Mouse (Mus musculus): ENCODE measurements around the gene Trpm8. TPM values are rescaled to one million over a fixed set of nuclear protein-coding genes. Genes with fewer than 3 reads are reported as not detected.
A peak's percentile ranks its signal among the peaks of the same experiment; 100 is the strongest.

Trpm8 gene
- polyA plus RNA-seq, 1 experiment from 2014 or later = not detected

DNA sequence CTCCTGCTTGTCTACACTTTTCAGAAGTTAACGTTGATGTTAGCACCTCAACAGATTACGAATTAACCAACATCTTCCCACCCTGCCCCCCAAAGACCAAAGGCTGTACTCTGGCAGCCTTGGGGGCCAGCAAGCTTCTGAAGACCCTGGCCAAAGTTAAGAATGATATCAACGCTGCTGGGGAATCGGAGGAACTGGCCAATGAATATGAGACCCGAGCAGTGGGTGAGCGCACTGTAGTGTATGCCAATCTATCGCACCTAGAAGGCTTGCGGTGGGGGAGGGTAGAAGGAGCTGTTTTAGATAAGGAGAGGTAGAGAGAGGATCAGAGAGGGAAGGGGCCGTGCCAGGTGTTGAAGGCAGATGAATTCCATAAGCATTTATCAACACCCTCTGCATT is 73.3 kb downstream of the Trpm8 start:
- Histone ChIP-seq H3K27ac (no peak overlapping the region), H3K9ac (ENCODE audit: low read depth, low read length) (no peak overlapping the region), H3K36me3 (ENCODE audit: insufficient read depth, low read length) (no peaks in the 10 kb centered on the region), H3K27me3 (ENCODE audit: insufficient read depth, low read length) (no peaks in the 10 kb centered on the region), H3K9me3 (replicated peaks; ENCODE audit: low read length) (no peaks in the 10 kb centered on the region), H3K4me2 (ENCODE audit: low read length) (no peak overlapping the region), H3K4me3 (replicated peaks; ENCODE audit: low read depth, low read length) (no peak overlapping the region), H3K4me1 (replicated peaks; ENCODE audit: insufficient read depth, low read length) (no peaks in the 10 kb centered on the region)
- WGBS = 88% methylated on average over 9 of the region's 9 CpGs
- no peak for TF ChIP-seq CTCF (IDR thresholded peaks at IDR 0.05; ENCODE audit: low read depth)
- ATAC-seq (replicated peaks; ENCODE audit: low FRiP score, low read depth) (no peak), DNase-seq (ENCODE audit: low spot score) (no peak)

DNA sequence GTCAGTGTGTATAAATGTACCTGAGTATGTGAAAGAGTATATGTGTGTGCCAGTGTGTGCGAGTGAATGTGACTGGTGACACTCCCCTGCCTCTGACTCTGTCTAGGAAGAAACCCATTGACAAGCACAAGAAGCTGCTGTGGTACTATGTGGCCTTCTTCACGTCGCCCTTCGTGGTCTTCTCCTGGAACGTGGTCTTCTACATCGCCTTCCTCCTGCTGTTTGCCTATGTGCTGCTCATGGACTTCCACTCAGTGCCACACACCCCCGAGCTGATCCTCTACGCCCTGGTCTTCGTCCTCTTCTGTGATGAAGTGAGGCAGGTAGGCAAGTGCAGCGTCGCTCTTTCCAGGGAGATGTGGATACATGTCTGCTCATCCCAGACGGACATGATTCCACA is 77.6 kb downstream of the Trpm8 start:
- Histone ChIP-seq H3K4me2 (ENCODE audit: low read length) (no peak overlapping the region), H3K27ac (no peak overlapping the region), H3K4me1 (replicated peaks; ENCODE audit: insufficient read depth, low read length) (no peaks in the 10 kb centered on the region), H3K36me3 (ENCODE audit: insufficient read depth, low read length) (no peaks in the 10 kb centered on the region), H3K4me3 (replicated peaks; ENCODE audit: low read depth, low read length) (no peak overlapping the region), H3K9me3 (replicated peaks; ENCODE audit: low read length) (no peaks in the 10 kb centered on the region), H3K9ac (ENCODE audit: low read depth, low read length) (no peak overlapping the region), H3K27me3 (ENCODE audit: insufficient read depth, low read length) (no peaks in the 10 kb centered on the region)
- DNase-seq (ENCODE audit: low spot score) (no peak), ATAC-seq (replicated peaks; ENCODE audit: low FRiP score, low read depth) (no peak)
- 91% methylated on average over 12 of the region's 12 CpGs for WGBS
- TF ChIP-seq CTCF (IDR thresholded peaks at IDR 0.05; ENCODE audit: low read depth) = no peak

DNA sequence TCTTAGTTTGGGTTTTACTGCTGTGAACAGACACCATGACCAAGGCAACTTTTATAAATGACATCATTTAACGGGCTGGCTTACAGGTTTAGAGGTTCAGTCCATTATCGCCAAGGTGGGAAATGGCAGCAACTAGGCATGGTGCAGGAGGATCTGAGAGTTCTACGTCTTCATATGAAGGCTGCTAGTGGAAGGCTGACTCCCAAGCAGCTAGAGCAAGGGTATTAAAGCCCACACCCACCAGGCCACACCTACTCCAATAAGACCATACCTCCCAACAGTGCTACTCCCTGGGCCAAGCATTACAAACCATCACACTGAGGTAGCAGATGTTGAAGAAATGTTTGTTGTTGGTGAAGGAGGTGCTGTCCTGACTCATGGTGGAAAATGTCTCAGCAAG is 78.2 kb downstream of the Trpm8 start:
- Histone ChIP-seq H3K9ac (ENCODE audit: low read depth, low read length) (no peak overlapping the region), H3K4me2 (ENCODE audit: low read length) (no peak overlapping the region), H3K27ac (no peak overlapping the region), H3K27me3 (ENCODE audit: insufficient read depth, low read length) (no peaks in the 10 kb centered on the region), H3K9me3 (replicated peaks; ENCODE audit: low read length) (no peaks in the 10 kb centered on the region), H3K4me1 (replicated peaks; ENCODE audit: insufficient read depth, low read length) (no peaks in the 10 kb centered on the region), H3K36me3 (ENCODE audit: insufficient read depth, low read length) (no peaks in the 10 kb centered on the region), H3K4me3 (replicated peaks; ENCODE audit: low read depth, low read length) (no peak overlapping the region)
- no peak for ATAC-seq (replicated peaks; ENCODE audit: low FRiP score, low read depth)
- 86% methylated on average over 3 of the region's 3 CpGs for WGBS
- no peak for TF ChIP-seq CTCF (IDR thresholded peaks at IDR 0.05; ENCODE audit: low read depth)
- DNase-seq (ENCODE audit: low spot score) = no peak

DNA sequence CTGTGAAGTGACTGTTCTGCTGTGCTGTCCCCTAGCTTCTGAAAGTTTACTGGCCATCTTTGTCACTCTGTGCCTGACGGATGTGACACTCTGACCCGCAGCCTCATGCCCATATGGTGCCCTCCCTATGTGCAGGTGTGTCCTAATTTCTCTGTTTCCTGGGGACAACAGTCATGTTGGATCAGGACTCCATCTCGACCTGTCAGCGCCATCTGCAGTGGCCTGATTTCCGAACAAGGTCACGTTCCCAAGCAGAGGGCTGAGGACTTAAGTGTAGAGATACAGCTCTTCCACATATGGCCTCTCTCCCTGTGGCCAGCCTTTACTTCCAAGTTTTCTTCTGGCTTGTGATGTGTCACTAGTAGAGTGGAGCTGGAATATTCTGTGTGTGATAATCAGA is 79.2 kb downstream of the Trpm8 start:
- 90% methylated on average over 6 of the region's 6 CpGs for WGBS
- Histone ChIP-seq H3K4me3 (replicated peaks; ENCODE audit: low read depth, low read length) (no peak overlapping the region), H3K27ac (no peak overlapping the region), H3K36me3 (ENCODE audit: insufficient read depth, low read length) (no peaks in the 10 kb centered on the region), H3K4me2 (ENCODE audit: low read length) (no peak overlapping the region), H3K27me3 (ENCODE audit: insufficient read depth, low read length) (no peaks in the 10 kb centered on the region), H3K9me3 (replicated peaks; ENCODE audit: low read length) (no peaks in the 10 kb centered on the region), H3K4me1 (replicated peaks; ENCODE audit: insufficient read depth, low read length) (no peaks in the 10 kb centered on the region), H3K9ac (ENCODE audit: low read depth, low read length) (no peak overlapping the region)
- ATAC-seq (replicated peaks; ENCODE audit: low FRiP score, low read depth) (no peak), DNase-seq (ENCODE audit: low spot score) (no peak)
- no peak for TF ChIP-seq CTCF (IDR thresholded peaks at IDR 0.05; ENCODE audit: low read depth)

DNA sequence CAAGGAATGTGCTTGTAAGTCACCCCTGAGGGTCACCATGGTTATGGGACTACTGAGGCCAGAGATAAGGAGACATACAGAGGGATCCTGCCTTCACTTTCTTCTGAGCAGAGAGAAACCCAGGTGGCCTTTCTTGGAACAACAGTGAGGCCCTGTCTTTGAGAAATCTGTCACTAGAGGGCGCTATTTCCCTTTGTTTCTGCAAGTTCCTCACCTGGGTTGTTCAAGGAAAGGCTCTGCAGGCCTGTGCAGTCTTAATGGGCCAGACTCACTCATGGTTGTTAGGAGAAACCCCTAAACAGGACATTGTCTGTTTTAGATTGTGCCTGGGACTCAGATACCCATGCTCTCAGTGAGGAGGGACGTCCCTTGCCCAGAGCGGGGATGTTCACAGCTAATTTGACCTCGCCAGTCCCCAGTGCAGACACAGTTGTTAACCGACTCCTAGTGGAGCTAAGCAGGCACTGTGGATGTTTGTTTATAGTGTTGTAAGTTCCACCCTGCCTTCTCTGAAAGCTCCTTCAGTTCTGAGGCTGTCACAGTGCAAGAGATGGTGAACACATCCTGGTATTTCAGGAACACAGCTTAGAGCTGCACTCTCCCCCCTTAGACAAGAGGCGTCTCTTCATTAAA is 80.1 kb downstream of the Trpm8 start:
- DNase-seq (ENCODE audit: low spot score) (peak; percentile 90), ATAC-seq (replicated peaks; ENCODE audit: low FRiP score, low read depth) (peak; percentile 67; the same call in 1 of the 2 replicates)
- WGBS = 56% methylated on average over 6 of the region's 6 CpGs
- no peaks in the 10 kb centered on the region for H3K9me3 ChIP-seq (replicated peaks; ENCODE audit: low read length)
- no peaks in the 10 kb centered on the region for H3K27me3 ChIP-seq (ENCODE audit: insufficient read depth, low read length)
- peak; percentile 92 for TF ChIP-seq CTCF (IDR thresholded peaks at IDR 0.05; ENCODE audit: low read depth)
- H3K27ac ChIP-seq = no peak overlapping the region
- no peak overlapping the region for H3K4me2 ChIP-seq (ENCODE audit: low read length)
- no peaks in the 10 kb centered on the region for H3K36me3 ChIP-seq (ENCODE audit: insufficient read depth, low read length)
- H3K4me3 ChIP-seq (replicated peaks; ENCODE audit: low read depth, low read length) = no peak overlapping the region
- H3K4me1 ChIP-seq (replicated peaks; ENCODE audit: insufficient read depth, low read length) = no peaks in the 10 kb centered on the region
- no peak overlapping the region for H3K9ac ChIP-seq (ENCODE audit: low read depth, low read length)

DNA sequence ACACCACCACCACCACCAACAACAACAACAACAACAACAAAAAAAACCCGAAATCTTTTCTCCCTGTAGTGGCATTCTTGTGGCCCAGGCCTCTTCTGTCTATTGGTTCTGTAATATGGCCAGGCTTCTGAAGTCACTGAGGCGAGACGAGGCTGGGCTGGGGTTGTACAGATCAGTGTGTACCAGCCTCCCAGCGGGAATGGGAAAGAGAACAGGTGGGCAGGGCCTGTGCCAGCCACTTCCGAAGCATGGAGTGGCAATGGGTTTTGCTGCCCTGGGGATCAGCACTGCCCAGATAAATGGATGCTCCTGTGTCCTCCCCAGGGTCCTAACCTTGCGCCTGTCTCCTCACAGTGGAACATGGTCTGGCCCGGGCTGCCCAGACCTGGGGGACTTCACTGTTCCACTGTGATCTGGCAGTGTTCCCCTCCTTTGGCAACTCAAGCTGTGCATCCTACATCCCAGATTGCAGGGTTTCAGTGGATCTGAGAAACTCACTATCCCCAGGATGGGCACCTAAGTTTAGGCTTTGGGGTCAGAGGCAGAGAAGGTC is 80.7 kb downstream of the Trpm8 start:
- no peak for TF ChIP-seq CTCF (IDR thresholded peaks at IDR 0.05; ENCODE audit: low read depth)
- Histone ChIP-seq H3K4me3 (replicated peaks; ENCODE audit: low read depth, low read length) (no peak overlapping the region), H3K4me2 (ENCODE audit: low read length) (no peak overlapping the region), H3K27ac (no peak overlapping the region), H3K9me3 (replicated peaks; ENCODE audit: low read length) (no peaks in the 10 kb centered on the region), H3K9ac (ENCODE audit: low read depth, low read length) (no peak overlapping the region), H3K36me3 (ENCODE audit: insufficient read depth, low read length) (no peaks in the 10 kb centered on the region), H3K4me1 (replicated peaks; ENCODE audit: insufficient read depth, low read length) (no peaks in the 10 kb centered on the region), H3K27me3 (ENCODE audit: insufficient read depth, low read length) (no peaks in the 10 kb centered on the region)
- ATAC-seq (replicated peaks; ENCODE audit: low FRiP score, low read depth) (peak; percentile 38), DNase-seq (ENCODE audit: low spot score) (peak; percentile 12)
- 56% methylated on average over 7 of the region's 7 CpGs for WGBS

DNA sequence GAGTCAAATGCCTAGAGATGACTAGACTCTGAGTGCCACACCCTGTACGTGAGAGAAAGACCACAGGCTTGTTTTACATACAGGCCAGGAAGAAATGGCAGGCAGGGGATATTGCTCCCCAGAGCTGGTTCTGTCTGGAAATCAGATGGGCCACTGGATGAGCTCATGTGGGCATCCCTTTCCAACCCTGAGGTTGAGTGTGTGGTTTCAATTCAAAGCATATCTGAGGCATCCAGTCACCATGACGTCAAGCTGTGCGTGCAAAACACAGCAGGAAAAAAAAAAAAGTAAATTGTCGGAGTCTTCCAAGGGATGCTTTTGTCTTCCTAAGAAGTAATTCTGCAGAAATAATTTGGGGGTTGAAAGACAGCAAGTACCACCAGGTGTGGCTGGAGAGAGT is 83.6 kb downstream of the Trpm8 start:
- Histone ChIP-seq H3K4me2 (ENCODE audit: low read length) (no peak overlapping the region), H3K9ac (ENCODE audit: low read depth, low read length) (no peak overlapping the region), H3K27ac (no peak overlapping the region), H3K36me3 (ENCODE audit: insufficient read depth, low read length) (no peaks in the 10 kb centered on the region), H3K27me3 (ENCODE audit: insufficient read depth, low read length) (no peaks in the 10 kb centered on the region), H3K9me3 (replicated peaks; ENCODE audit: low read length) (no peaks in the 10 kb centered on the region), H3K4me1 (replicated peaks; ENCODE audit: insufficient read depth, low read length) (no peaks in the 10 kb centered on the region), H3K4me3 (replicated peaks; ENCODE audit: low read depth, low read length) (no peak overlapping the region)
- TF ChIP-seq CTCF (IDR thresholded peaks at IDR 0.05; ENCODE audit: low read depth) = no peak
- DNase-seq (ENCODE audit: low spot score) (no peak), ATAC-seq (replicated peaks; ENCODE audit: low FRiP score, low read depth) (no peak)
- WGBS = 81% methylated on average over 4 of the region's 4 CpGs

Measured in kidney, postnatal 0 days (tissue).